Mouse (Mus musculus) embryo, embryonic 9.5 days (tissue): ENCODE data around the gene Kcnb1.
A peak's percentile ranks its signal among the peaks of the same experiment; 100 is the strongest.

Source experiments
- DNase-seq: peaks from one replicate; pipeline ENCODE4 v3.0.0-alpha.2; 2017; ENCODE audit errors: extremely low spot score

Gene Kcnb1

GRCm38 (mm10) chr2:167190076-167190399 lies at the start of gene Kcnb1:
TSS of gene Kcnb1 (minus strand) at chr2:167190155.
- peak; percentile 65 for DNase-seq

GRCm38 (mm10) chr2:167239262-167239661 lies 49.3 kb upstream of the Kcnb1 start:
- DNase-seq: peak; percentile 40

GRCm38 (mm10) chr2:167237224-167237623 lies 47.3 kb upstream of the Kcnb1 start:
- DNase-seq: no peak

- no peak for DNase-seq
Observed at GRCm38 (mm10) chr2:167236174-167236573, 46.2 kb upstream of the Kcnb1 start.

GRCm38 (mm10) chr2:167235338-167236018 lies 45.5 kb upstream of the Kcnb1 start:
- no peak for DNase-seq

- DNase-seq: peak; percentile 29
Observed at GRCm38 (mm10) chr2:167233771-167234170, 43.8 kb upstream of the Kcnb1 start.

GRCm38 (mm10) chr2:167233009-167233335 lies 43.0 kb upstream of the Kcnb1 start:
- no peak for DNase-seq

- DNase-seq: peak; percentile 35
Observed at GRCm38 (mm10) chr2:167232132-167233008, 42.4 kb upstream of the Kcnb1 start.

- DNase-seq: peak; percentile 72
Observed at GRCm38 (mm10) chr2:167230554-167230953, 40.6 kb upstream of the Kcnb1 start.

- no peak for DNase-seq
Observed at GRCm38 (mm10) chr2:167224937-167225336, 35.0 kb upstream of the Kcnb1 start.

- no peak for DNase-seq
Observed at GRCm38 (mm10) chr2:167224194-167224593, 34.2 kb upstream of the Kcnb1 start.

GRCm38 (mm10) chr2:167222152-167222551 lies 32.2 kb upstream of the Kcnb1 start:
- peak; percentile 62 for DNase-seq

- no peak for DNase-seq
Observed at GRCm38 (mm10) chr2:167221159-167221845, 31.3 kb upstream of the Kcnb1 start.

- no peak for DNase-seq
Observed at GRCm38 (mm10) chr2:167220736-167221135, 30.8 kb upstream of the Kcnb1 start.

- peak; percentile 80 for DNase-seq
Observed at GRCm38 (mm10) chr2:167219154-167219775, 29.3 kb upstream of the Kcnb1 start.

- no peak for DNase-seq
Observed at GRCm38 (mm10) chr2:167213666-167214065, 23.7 kb upstream of the Kcnb1 start.

- no peak for DNase-seq
Observed at GRCm38 (mm10) chr2:167213076-167213475, 23.1 kb upstream of the Kcnb1 start.

GRCm38 (mm10) chr2:167212551-167212950 lies 22.6 kb upstream of the Kcnb1 start:
- DNase-seq: no peak

- no peak for DNase-seq
Observed at GRCm38 (mm10) chr2:167212089-167212488, 22.1 kb upstream of the Kcnb1 start.

- DNase-seq: no peak
Observed at GRCm38 (mm10) chr2:167209900-167210299, 19.9 kb upstream of the Kcnb1 start.

- DNase-seq: no peak
Observed at GRCm38 (mm10) chr2:167208984-167209383, 19.0 kb upstream of the Kcnb1 start.
